Mouse (Mus musculus) ES-E14 (cell line): ENCODE measurements around the gene Otop2. TPM values are rescaled to one million over a fixed set of nuclear protein-coding genes. Genes with fewer than 3 reads are reported as not detected.

Source experiments
- DNase-seq: peaks from one replicate; pipeline ENCODE4 v3.0.0-alpha.2; 2013; ENCODE audit warnings: low read depth, low spot score
- H3K27ac ChIP-seq: 2 replicates; pipeline ENCODE4 v1.5.1; 2012; ENCODE audit warnings: low read depth, mild to moderate bottlenecking, low read length, moderate library complexity, mixed read lengths; ENCODE audit not compliant: poor library complexity, insufficient read depth, severe bottlenecking
- H3K36me3 ChIP-seq: 2 replicates; pipeline ENCODE4 v1.6.1; 2012; ENCODE audit warnings: mild to moderate bottlenecking, low read length, moderate library complexity, mixed read lengths; ENCODE audit not compliant: control insufficient read depth, poor library complexity, insufficient read depth, severe bottlenecking
- H3K4me1 ChIP-seq, 2 experiments: fragments of 150-350 bp in 1 of 2; sonication (generic) in 1 of 2; 2 replicates each; pipeline ENCODE4 v1.6.1; 2012; ENCODE audit warnings: low read length in 2 of 2, mild to moderate bottlenecking in 1 of 2, mixed read lengths in 1 of 2; ENCODE audit not compliant: control insufficient read depth in 2 of 2, insufficient read depth in 2 of 2, poor library complexity in 1 of 2
- H3K4me3 ChIP-seq, 2 experiments: fragments of 150-350 bp in 1 of 2; sonication (generic) in 1 of 2; 2 replicates each; pipeline ENCODE4 v1.5.1; 2012; ENCODE audit warnings: low read length in 2 of 2, low read depth in 1 of 2, mild to moderate bottlenecking in 1 of 2, mixed read lengths in 1 of 2; ENCODE audit not compliant: insufficient read depth in 1 of 2, poor library complexity in 1 of 2, severe bottlenecking in 1 of 2
- H3K9ac ChIP-seq: 2 replicates; pipeline ENCODE4 v1.6.1; 2012; ENCODE audit warnings: low read depth, mild to moderate bottlenecking, low read length, mixed read lengths; ENCODE audit not compliant: poor library complexity, insufficient read depth, severe bottlenecking
- H3K9me3 ChIP-seq: fragments of 150-350 bp; sonication (generic); 2 replicates; pipeline ENCODE4 v1.6.1; 2012; ENCODE audit warnings: low read depth, mild to moderate bottlenecking, low read length; ENCODE audit not compliant: control insufficient read depth, insufficient read depth
- CHD2 ChIP-seq: IDR thresholded peaks from 2 replicates; pipeline ENCODE4 v1.6.1; 2014; ENCODE audit warnings: mild to moderate bottlenecking, low read depth, low read length, inconsistent platforms
- HCFC1 ChIP-seq: IDR thresholded peaks from 2 replicates; pipeline ENCODE4 v1.6.1; 2012; ENCODE audit warnings: low read length, inconsistent platforms, borderline replicate concordance; ENCODE audit not compliant: insufficient read depth
- MAFK ChIP-seq: IDR thresholded peaks from 2 replicates; pipeline ENCODE4 v1.6.1; 2014; ENCODE audit warnings: mild to moderate bottlenecking, low read depth, low read length, inconsistent platforms; ENCODE audit not compliant: insufficient read depth
- ZC3H11A ChIP-seq: IDR thresholded peaks from 2 replicates; pipeline ENCODE4 v1.6.1; 2012; ENCODE audit warnings: low read depth, mild to moderate bottlenecking, inconsistent platforms, low read length, borderline replicate concordance
- ZNF384 ChIP-seq: IDR thresholded peaks from 2 replicates; pipeline ENCODE4 v1.6.1; 2012; ENCODE audit warnings: low read depth, low read length, inconsistent platforms
- in situ Hi-C, 2 experiments: fragments of 600-800 bp; cut with MboI; formaldehyde crosslinking; loops; one replicate each; pipeline ENCODE4 v1.15.1; 2025; ENCODE audit warnings: low sequenced_read_pairs in 2 of 2, inconsistent platforms in 1 of 2; ENCODE audit not compliant: unreplicated experiment in 2 of 2
- total RNA-seq: library from RNA; depleted of rRNA; stranded (reverse); fragments of 300-350 nt; gene quantifications from 2 replicates; pipeline ENCODE4 v1.2.3, GENCODE M21; 2012

The Otop2 gene
- total RNA-seq, 1 experiment, result 0.18 TPM

- no peaks in the 10 kb centered on the region for H3K9me3 ChIP-seq
- no peaks in the 10 kb centered on the region for H3K36me3 ChIP-seq
- in situ Hi-C loops, result no loop called here
- no peak overlapping the region for H3K4me3 ChIP-seq
- H3K27ac ChIP-seq, result no peak overlapping the region
- TF ChIP-seq ZNF384, result no peak
- TF ChIP-seq CHD2, result no peak
- no peak for TF ChIP-seq HCFC1
- TF ChIP-seq MAFK, result no peak
- no peak for TF ChIP-seq ZC3H11A
- peaks cover 3 to 25% of the 10 kb centered on the region in 2 experiments; a peak in 2 of 4 replicates for H3K4me1 ChIP-seq
- no peak overlapping the region for H3K9ac ChIP-seq
- DNase-seq, result no peak
Measured at GRCm38 (mm10) chr11:115290919-115291318, 16.0 kb upstream of the Otop2 start.

GRCm38 (mm10) chr11:115291503-115291902 lies 15.5 kb upstream of the Otop2 start:
- H3K36me3 ChIP-seq, result no peaks in the 10 kb centered on the region
- H3K9ac ChIP-seq, result no peak overlapping the region; the same call in 1 of the 2 replicates
- H3K9me3 ChIP-seq, result no peaks in the 10 kb centered on the region
- DNase-seq, result no peak
- TF ChIP-seq CHD2 (no peak), ZNF384 (no peak), ZC3H11A (no peak), MAFK (no peak), HCFC1 (no peak)
- H3K27ac ChIP-seq, result no peak overlapping the region
- in situ Hi-C loops, result no loop called here
- H3K4me3 ChIP-seq, result no peak overlapping the region
- H3K4me1 ChIP-seq, result peaks cover 3 to 28% of the 10 kb centered on the region in 2 experiments; a peak in 2 of 4 replicates

GRCm38 (mm10) chr11:115292631-115293375 lies 14.2 kb upstream of the Otop2 start:
- Histone ChIP-seq H3K4me3 (no peak overlapping the region), H3K9ac (no peak overlapping the region; the same call in 1 of the 2 replicates), H3K4me1 (peaks cover 3 to 27% of the 10 kb centered on the region in 2 experiments; a peak in 2 of 4 replicates), H3K9me3 (no peaks in the 10 kb centered on the region), H3K36me3 (no peaks in the 10 kb centered on the region), H3K27ac (peak overlapping the region; percentile 71; the same call in 1 of the 2 replicates)
- no peak for TF ChIP-seq ZC3H11A
- no peak for TF ChIP-seq MAFK
- TF ChIP-seq ZNF384, result no peak
- TF ChIP-seq HCFC1, result no peak
- TF ChIP-seq CHD2, result no peak
- in situ Hi-C loops, result no loop called here
- no peak for DNase-seq

- in situ Hi-C loops, result no loop called here
- H3K36me3 ChIP-seq, result no peaks in the 10 kb centered on the region
- no peak overlapping the region for H3K9ac ChIP-seq
- H3K4me3 ChIP-seq, result no peak overlapping the region
- H3K27ac ChIP-seq, result no peak overlapping the region
- H3K4me1 ChIP-seq, result peaks cover 3 to 30% of the 10 kb centered on the region in 2 experiments; a peak in 2 of 4 replicates
- DNase-seq, result no peak
- no peaks in the 10 kb centered on the region for H3K9me3 ChIP-seq
- TF ChIP-seq MAFK, result no peak
- no peak for TF ChIP-seq CHD2
- no peak for TF ChIP-seq HCFC1
- no peak for TF ChIP-seq ZNF384
- TF ChIP-seq ZC3H11A, result no peak
Measured at GRCm38 (mm10) chr11:115295939-115296338, 11.0 kb upstream of the Otop2 start.
